Mouse (Mus musculus) C2C12 (cell line): ENCODE results near the gene Cox7a1. TPM values are rescaled to one million over a fixed set of nuclear protein-coding genes. Genes with fewer than 3 reads are reported as not detected.

ENCODE experiments used
- H3K27me3 ChIP-seq: one replicate; pipeline ENCODE4 v1.6.1; 2011; ENCODE audit not compliant: control insufficient read depth, insufficient read depth, insufficient read length
- H3K36me3 ChIP-seq: one replicate; pipeline ENCODE4 v1.6.1; 2011; ENCODE audit not compliant: control insufficient read depth, insufficient read depth
- H3K4me3 ChIP-seq: one replicate; pipeline ENCODE4 v1.5.1; 2011; ENCODE audit warnings: mild to moderate bottlenecking, control low read depth; ENCODE audit not compliant: poor library complexity, insufficient read depth, severe bottlenecking
- H3K79me2 ChIP-seq: one replicate; pipeline ENCODE4 v1.6.1; 2011; ENCODE audit not compliant: control insufficient read depth, insufficient read depth
- H3K79me3 ChIP-seq: one replicate; pipeline ENCODE4 v1.6.1; 2011; ENCODE audit warnings: low read depth, control low read depth
- H3ac ChIP-seq: one replicate; pipeline ENCODE3; 2011; ENCODE audit warnings: low read depth; ENCODE audit not compliant: control insufficient read depth, insufficient read length
- CEBPB ChIP-seq: IDR thresholded peaks from one replicate; pipeline ENCODE4 v1.6.1; 2011; ENCODE audit warnings: low read depth, mild to moderate bottlenecking, control low read depth, moderate library complexity
- CTCF ChIP-seq: IDR thresholded peaks from one replicate; pipeline ENCODE4 v1.5.1; 2011; ENCODE audit not compliant: control insufficient read depth, insufficient read depth, insufficient read length
- FOSL1 ChIP-seq: IDR thresholded peaks from one replicate; pipeline ENCODE4 v1.8.0; 2011; ENCODE audit warnings: mild to moderate bottlenecking, low read length; ENCODE audit not compliant: poor library complexity, insufficient read depth, severe bottlenecking
- MAX ChIP-seq: IDR thresholded peaks from one replicate; pipeline ENCODE4 v1.6.1; 2011; ENCODE audit warnings: mild to moderate bottlenecking, control low read depth
- MYOD1 ChIP-seq: IDR thresholded peaks from one replicate; pipeline ENCODE4 v1.6.1; 2011; ENCODE audit warnings: low read depth; ENCODE audit not compliant: control insufficient read depth, insufficient read length
- MYOG ChIP-seq: IDR thresholded peaks from one replicate; pipeline ENCODE4 v1.6.1; 2011; ENCODE audit not compliant: control insufficient read depth, insufficient read length; ENCODE audit errors: extremely low read depth
- USF1 ChIP-seq: IDR thresholded peaks from one replicate; pipeline ENCODE4 v1.6.1; 2011; ENCODE audit warnings: low read depth, mild to moderate bottlenecking, control low read depth, moderate library complexity
- polyA plus RNA-seq: library from polyadenylated mRNA; unstranded; fragments of >200 nt; fragmentation: generic; extraction: Trizol; gene quantifications from one replicate; pipeline ENCODE4 v1.2.1, GENCODE M21; 2012; ENCODE audit warnings: missing spikeins

The Cox7a1 gene
- polyA plus RNA-seq, 1 experiment: 7.9 TPM

DNA sequence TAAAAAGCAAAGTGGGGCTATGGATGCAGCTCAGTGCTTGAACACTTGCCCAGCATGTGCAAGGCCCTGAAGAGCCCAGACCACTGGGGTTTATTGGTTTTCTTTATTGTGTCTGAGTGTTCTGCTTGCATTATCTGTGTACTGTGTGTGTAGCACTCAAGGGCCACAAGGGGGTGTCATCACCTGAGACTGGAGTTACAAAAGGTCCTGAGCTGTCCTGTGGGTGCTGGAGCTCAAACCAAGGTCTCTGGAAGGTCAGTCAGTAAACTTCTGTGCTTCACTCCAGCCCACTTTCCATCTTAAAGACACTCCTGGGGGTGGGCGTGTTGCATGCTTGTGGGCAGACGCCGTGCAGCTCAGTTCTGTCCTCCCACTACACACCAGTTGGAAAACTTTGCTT, 28.4 kb upstream of the Cox7a1 start:
- Histone ChIP-seq H3K4me3 (no peak overlapping the region), H3K27me3 (no peaks in the 10 kb centered on the region), H3K79me2 (peaks cover 16% of the 10 kb centered on the region), H3K36me3 (peaks cover 36% of the 10 kb centered on the region), H3K79me3 (peaks cover 17% of the 10 kb centered on the region), H3ac (no peak overlapping the region)
- TF ChIP-seq CEBPB (no peak), USF1 (no peak), FOSL1 (no peak), MAX (no peak), CTCF (no peak), MYOD1 (no peak), MYOG (no peak)

DNA sequence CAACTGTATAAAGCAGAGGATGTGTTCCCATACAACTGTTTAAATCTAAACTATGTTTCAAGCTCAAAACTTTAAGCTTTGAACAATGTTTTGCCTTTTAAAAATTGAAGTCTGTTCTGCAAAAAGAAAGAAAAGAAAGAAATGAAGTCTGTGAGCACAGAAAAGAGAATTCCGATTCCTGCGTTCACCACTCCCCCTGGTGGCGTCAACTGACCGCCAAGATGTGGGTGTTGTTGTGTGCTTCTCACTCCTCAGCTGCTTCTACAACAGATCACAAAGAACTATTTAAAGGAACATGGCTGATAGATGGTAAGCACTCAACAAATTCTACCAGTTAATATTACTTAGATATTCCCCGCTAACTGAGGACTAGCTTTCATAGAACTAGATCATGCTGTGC, 20.8 kb upstream of the Cox7a1 start:
- Histone ChIP-seq H3K27me3 (no peaks in the 10 kb centered on the region), H3K4me3 (no peak overlapping the region), H3K36me3 (peaks cover 91% of the 10 kb centered on the region), H3ac (no peak overlapping the region), H3K79me2 (peaks cover 90% of the 10 kb centered on the region), H3K79me3 (peaks cover 90% of the 10 kb centered on the region)
- TF ChIP-seq MAX (no peak), MYOD1 (no peak), CTCF (no peak), MYOG (no peak), CEBPB (no peak), FOSL1 (no peak), USF1 (no peak)

DNA sequence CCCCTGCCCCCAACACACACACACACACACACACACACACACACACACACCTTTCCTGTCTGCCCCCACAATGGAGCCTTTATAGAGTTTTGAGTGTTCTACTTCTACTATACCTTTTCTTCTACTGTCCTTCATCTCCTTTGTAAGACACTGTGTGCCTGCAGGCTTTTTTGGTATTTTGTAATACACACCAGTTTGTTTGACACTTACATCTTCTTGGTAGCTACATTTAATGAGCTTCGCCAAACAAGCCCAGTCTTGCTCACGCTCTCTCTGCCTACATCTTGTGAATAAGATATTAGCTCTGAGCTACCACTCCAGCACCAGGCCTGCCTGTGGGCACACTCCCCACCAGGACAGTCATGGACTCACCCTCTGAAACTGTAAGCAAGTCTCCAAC, 19.2 kb upstream of the Cox7a1 start:
- Histone ChIP-seq H3K27me3 (no peaks in the 10 kb centered on the region), H3K4me3 (no peak overlapping the region), H3K79me3 (peaks cover 92% of the 10 kb centered on the region), H3K36me3 (peaks cover 75% of the 10 kb centered on the region), H3K79me2 (peaks cover 93% of the 10 kb centered on the region), H3ac (no peak overlapping the region)
- TF ChIP-seq FOSL1: no peak
- no peak for TF ChIP-seq CTCF

DNA sequence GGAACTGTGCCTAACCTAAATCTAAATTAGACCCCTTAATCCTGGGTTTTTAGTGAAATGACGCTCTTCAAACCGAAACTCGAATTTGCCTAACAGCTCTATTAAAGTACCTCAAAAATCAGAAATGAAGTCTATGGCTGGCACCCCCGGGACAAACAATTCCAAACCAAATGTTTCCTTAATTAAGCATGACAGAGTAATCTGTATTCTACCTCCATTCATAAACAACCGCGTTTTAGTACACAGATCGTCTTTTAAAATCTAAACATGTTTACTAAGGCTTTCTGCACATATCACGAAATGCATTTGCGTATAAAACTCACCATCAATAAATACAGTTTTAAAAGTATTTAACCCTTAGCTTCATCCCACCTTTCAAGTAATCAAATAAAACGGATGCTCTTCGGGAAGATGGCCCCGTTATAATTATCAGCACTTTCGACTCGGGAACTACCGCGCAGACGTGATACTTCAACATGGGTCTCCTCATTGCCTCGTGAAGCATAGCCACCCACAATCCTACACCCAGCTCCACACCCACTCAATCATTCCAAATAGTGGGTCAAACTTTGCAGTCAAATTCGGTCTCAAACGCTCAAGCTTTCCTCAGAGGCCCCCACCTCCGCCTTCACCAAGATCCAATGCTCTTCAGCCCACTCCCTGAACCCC, 14.9 kb upstream of the Cox7a1 start:
- peak overlapping the region; percentile 79 for H3ac ChIP-seq
- peaks cover 54% of the 10 kb centered on the region for H3K79me3 ChIP-seq
- TF ChIP-seq MAX: no peak
- no peak for TF ChIP-seq USF1
- no peak for TF ChIP-seq MYOD1
- TF ChIP-seq CEBPB: no peak
- no peak for TF ChIP-seq FOSL1
- no peak for TF ChIP-seq MYOG
- TF ChIP-seq CTCF: no peak
- peak overlapping the region; percentile 81 for H3K4me3 ChIP-seq
- peaks cover 32% of the 10 kb centered on the region for H3K36me3 ChIP-seq
- H3K79me2 ChIP-seq: peaks cover 56% of the 10 kb centered on the region
- H3K27me3 ChIP-seq: no peaks in the 10 kb centered on the region

DNA sequence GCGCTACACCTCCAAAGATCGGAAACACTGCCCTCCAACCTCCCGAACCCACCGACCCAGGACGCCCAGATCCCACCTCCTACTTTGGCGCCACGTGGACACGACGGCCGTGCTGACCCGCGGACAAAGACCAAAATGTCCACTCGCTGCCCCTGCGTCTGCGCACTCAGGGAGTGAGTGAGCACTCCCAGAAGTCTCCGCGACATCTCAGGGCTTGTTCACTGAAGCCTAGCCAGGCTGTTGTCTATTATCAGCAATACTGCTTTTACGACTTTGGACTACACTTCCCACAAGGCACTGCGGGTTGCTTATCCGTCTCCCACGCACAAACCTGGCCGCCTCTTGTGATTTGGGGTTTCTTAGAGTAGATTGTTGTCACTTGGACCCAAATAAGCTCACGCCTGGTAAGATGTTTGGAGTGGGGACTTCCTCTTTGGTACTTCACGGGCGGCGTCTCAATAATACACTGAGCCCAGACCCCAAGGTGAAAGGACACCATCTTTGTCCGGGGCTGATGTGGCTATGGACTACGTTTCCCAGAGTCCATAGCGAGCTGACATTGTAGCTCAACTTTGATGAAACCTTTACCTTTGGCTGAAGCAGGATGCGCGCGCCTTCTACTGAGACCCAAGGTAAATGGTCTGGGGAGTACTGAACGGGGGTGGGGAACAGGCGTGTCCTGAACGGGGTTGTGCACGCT, 14.2 kb upstream of the Cox7a1 start, which contains the start of gene Zfp146:
Gene Zfp146, minus strand, starts transcription at position 168 of the 700 bp plus-strand sequence.
- TF ChIP-seq USF1 (peak; percentile 56), MYOG (no peak), FOSL1 (no peak), MYOD1 (no peak), CEBPB (no peak), MAX (peak; percentile 93), CTCF (no peak)
- Histone ChIP-seq H3K79me2 (peaks cover 49% of the 10 kb centered on the region), H3K36me3 (peaks cover 27% of the 10 kb centered on the region), H3K79me3 (peaks cover 47% of the 10 kb centered on the region), H3ac (peak within 1 kb of the TSS; percentile 79), H3K4me3 (peak within 1 kb of the TSS; percentile 81), H3K27me3 (no peaks in the 10 kb centered on the region)
